Mouse (Mus musculus) kidney, embryonic 14.5 days (tissue): ENCODE results near the gene Rplp1. TPM values are rescaled to one million over a fixed set of nuclear protein-coding genes. Genes with fewer than 3 reads are reported as not detected.

Experiments used
- ATAC-seq: fragments of 200-750 bp; cut with Nextera tagmentation; 2 replicates; pipeline ENCODE4 v1.8.0; 2017; ENCODE audit warnings: moderate number of reproducible peaks, mild to moderate bottlenecking, moderate TSS enrichment, moderate library complexity; ENCODE audit not compliant: low FRiP score, low TSS enrichment
- H3K27ac ChIP-seq: fragments of 300-500 bp; sonication (generic); 2 replicates; pipeline ENCODE4 v1.5.1; 2014; ENCODE audit warnings: low read depth, mild to moderate bottlenecking, low read length, moderate library complexity, mixed read lengths
- H3K27me3 ChIP-seq: fragments of 300-500 bp; sonication (generic); 2 replicates; pipeline ENCODE4 v1.6.1; 2014; ENCODE audit warnings: mild to moderate bottlenecking, low read length; ENCODE audit not compliant: control insufficient read depth, insufficient read depth
- H3K36me3 ChIP-seq: fragments of 300-500 bp; sonication (generic); 2 replicates; pipeline ENCODE4 v1.6.1; 2014; ENCODE audit warnings: low read length, mixed read lengths; ENCODE audit not compliant: control insufficient read depth, insufficient read depth
- H3K4me1 ChIP-seq: fragments of 300-500 bp; sonication (generic); 2 replicates; pipeline ENCODE4 v1.6.1; 2014; ENCODE audit warnings: low read length, mixed read lengths; ENCODE audit not compliant: control insufficient read depth, insufficient read depth
- H3K4me2 ChIP-seq: fragments of 300-500 bp; sonication (generic); replicated peaks from 2 replicates; pipeline ENCODE4 v1.6.1; 2014; ENCODE audit warnings: low read depth, mild to moderate bottlenecking, low read length
- H3K4me3 ChIP-seq: fragments of 300-500 bp; sonication (generic); 2 replicates; pipeline ENCODE4 v1.5.1; 2014; ENCODE audit warnings: mild to moderate bottlenecking, low read length
- H3K9ac ChIP-seq: fragments of 300-500 bp; sonication (generic); 2 replicates; pipeline ENCODE4 v1.6.1; 2014; ENCODE audit warnings: low read depth, mild to moderate bottlenecking, low read length, moderate library complexity
- H3K9me3 ChIP-seq: fragments of 300-500 bp; sonication (generic); 2 replicates; pipeline ENCODE4 v1.6.1; 2016; ENCODE audit warnings: low read length; ENCODE audit not compliant: control insufficient read depth
- WGBS: fragments of 180-500 bp; shearing (Covaris S2); extraction: QIAGEN DNeasy Blood & Tissue Kit; methylation state at CpG from one replicate; pipeline ENCODE4 v1.1.7; 2014; 5-methylcytosine and 5-hydroxymethylcytosine counted together
- polyA plus RNA-seq: library from polyadenylated mRNA; unstranded; fragments of >200 nt; fragmentation: Nextera tagmentation; extraction: Ambion mirVana; gene quantifications from 2 replicates; pipeline ENCODE4 v1.2.1, GENCODE M21; 2014

The Rplp1 gene
- polyA plus RNA-seq, 1 experiment from 2014 or later: 1,603 TPM

DNA sequence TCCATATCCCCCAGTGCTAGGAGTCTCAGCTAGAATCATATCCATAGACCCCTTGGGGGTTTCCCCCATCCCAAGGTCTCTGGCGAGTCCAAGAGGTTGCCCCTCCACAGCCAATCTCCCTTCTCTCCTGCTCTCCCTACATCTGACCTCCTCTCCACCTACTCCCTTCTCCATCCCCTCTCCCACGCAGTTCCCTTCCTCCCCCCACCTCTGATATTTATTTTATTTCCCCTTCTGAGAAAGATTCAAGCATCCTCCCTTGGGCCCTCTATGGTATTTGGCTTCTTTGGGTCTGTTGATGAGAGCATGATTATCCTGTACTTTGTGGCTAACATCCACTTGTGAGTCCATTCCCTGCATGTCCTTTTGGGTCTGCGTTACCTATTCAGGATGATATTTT, 6.0 kb downstream of the Rplp1 start:
- no peaks in the 10 kb centered on the region for H3K9me3 ChIP-seq
- H3K27me3 ChIP-seq: no peaks in the 10 kb centered on the region
- no peak overlapping the region for H3K9ac ChIP-seq
- WGBS: 61% methylated on average over 3 of the region's 3 CpGs
- H3K4me2 ChIP-seq: no peak overlapping the region
- H3K27ac ChIP-seq: no peak overlapping the region
- H3K4me1 ChIP-seq: peaks cover 9% of the 10 kb centered on the region; the same call in 1 of the 2 replicates
- no peak overlapping the region for H3K4me3 ChIP-seq
- ATAC-seq: no peak
- H3K36me3 ChIP-seq: peaks cover 24% of the 10 kb centered on the region

- peaks cover 18% of the 10 kb centered on the region for H3K36me3 ChIP-seq
- no peak for ATAC-seq
- no peak overlapping the region for H3K4me2 ChIP-seq
- peaks cover 9% of the 10 kb centered on the region; the same call in 1 of the 2 replicates for H3K4me1 ChIP-seq
- no peak overlapping the region for H3K9ac ChIP-seq
- 85% methylated on average over 4 of the region's 4 CpGs for WGBS
- no peak overlapping the region for H3K27ac ChIP-seq
- H3K4me3 ChIP-seq: no peak overlapping the region
- H3K9me3 ChIP-seq: no peaks in the 10 kb centered on the region
- no peaks in the 10 kb centered on the region for H3K27me3 ChIP-seq
Measured at GRCm38 (mm10) chr9:61907621-61908295, 6.6 kb downstream of the Rplp1 start.

GRCm38 (mm10) chr9:61906912-61907311, 7.4 kb downstream of the Rplp1 start:
- H3K9ac ChIP-seq: no peak overlapping the region
- peaks cover 9% of the 10 kb centered on the region for H3K36me3 ChIP-seq
- H3K9me3 ChIP-seq: no peaks in the 10 kb centered on the region
- WGBS: 67% methylated on average over 10 of the region's 10 CpGs
- no peak overlapping the region for H3K4me3 ChIP-seq
- no peak for ATAC-seq
- H3K27me3 ChIP-seq: no peaks in the 10 kb centered on the region; the same call in 1 of the 2 replicates
- H3K27ac ChIP-seq: no peak overlapping the region
- H3K4me2 ChIP-seq: no peak overlapping the region
- peaks cover 9% of the 10 kb centered on the region; the same call in 1 of the 2 replicates for H3K4me1 ChIP-seq

GRCm38 (mm10) chr9:61905576-61905975, 8.8 kb downstream of the Rplp1 start:
- H3K27ac ChIP-seq: no peak overlapping the region
- peaks cover 3% of the 10 kb centered on the region; the same call in 1 of the 2 replicates for H3K27me3 ChIP-seq
- H3K4me2 ChIP-seq: no peak overlapping the region
- no peak overlapping the region for H3K4me3 ChIP-seq
- H3K9ac ChIP-seq: no peak overlapping the region
- ATAC-seq: no peak
- H3K36me3 ChIP-seq: 0 out of 2 replicates have a peak, but pooled peaks cover 3% of the 10 kb centered on the region
- no peaks in the 10 kb centered on the region for H3K9me3 ChIP-seq
- peaks cover 9% of the 10 kb centered on the region; the same call in 1 of the 2 replicates for H3K4me1 ChIP-seq
- WGBS: 52% methylated on average over 5 of the region's 5 CpGs

DNA sequence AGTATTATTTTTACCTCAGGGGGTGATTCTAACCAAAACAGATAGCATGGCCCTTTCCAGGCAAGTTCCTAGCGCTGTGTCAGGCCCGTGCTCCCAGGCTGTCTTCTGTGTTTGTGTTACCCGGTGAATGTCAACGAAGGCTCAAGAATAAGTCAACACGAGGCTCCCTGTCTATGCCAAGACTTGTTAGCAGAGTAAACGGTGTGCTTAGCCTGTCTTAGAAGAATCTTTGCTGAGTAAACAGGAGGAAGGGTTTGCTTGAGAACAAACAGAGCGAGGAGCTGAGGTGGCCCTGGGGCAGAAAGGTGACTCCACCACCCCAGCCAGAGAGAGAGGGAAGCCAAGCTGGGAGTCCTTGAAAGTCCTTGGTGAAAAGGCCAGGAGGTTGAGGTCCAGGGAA, 10.1 kb downstream of the Rplp1 start:
- Histone ChIP-seq H3K27ac (no peak overlapping the region), H3K4me2 (no peak overlapping the region), H3K36me3 (0 out of 2 replicates have a peak, but pooled peaks cover 3% of the 10 kb centered on the region), H3K4me3 (no peak overlapping the region), H3K9ac (no peak overlapping the region), H3K4me1 (peaks cover 13% of the 10 kb centered on the region), H3K27me3 (peaks cover 3% of the 10 kb centered on the region; the same call in 1 of the 2 replicates), H3K9me3 (no peaks in the 10 kb centered on the region)
- ATAC-seq: no peak
- 14% methylated on average over 7 of the region's 7 CpGs for WGBS

DNA sequence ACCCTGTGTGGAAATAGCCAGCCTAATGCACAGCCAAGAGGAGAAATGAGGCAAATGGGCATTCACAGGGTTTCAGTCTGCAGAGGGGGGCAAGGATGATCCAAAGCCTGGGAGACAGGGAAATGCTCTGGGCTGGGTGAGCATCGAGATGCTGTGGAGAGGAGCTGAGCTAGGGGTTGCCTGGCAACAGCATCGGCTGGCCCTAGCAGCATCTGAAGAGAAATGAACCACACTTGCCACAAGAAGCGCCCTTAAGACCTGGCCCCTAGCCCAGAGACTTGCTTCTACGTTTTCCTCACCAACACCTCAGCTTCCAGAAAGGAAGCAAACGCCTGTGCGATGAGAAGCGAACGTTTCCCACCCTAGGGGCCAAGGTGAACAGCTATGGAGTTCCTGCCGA, 11.9 kb downstream of the Rplp1 start:
- no peak overlapping the region for H3K27ac ChIP-seq
- peaks cover 14% of the 10 kb centered on the region for H3K4me1 ChIP-seq
- ATAC-seq: no peak
- H3K9me3 ChIP-seq: no peaks in the 10 kb centered on the region
- 70% methylated on average over 9 of the region's 9 CpGs for WGBS
- H3K4me2 ChIP-seq: no peak overlapping the region
- H3K27me3 ChIP-seq: peaks cover 13% of the 10 kb centered on the region
- H3K4me3 ChIP-seq: no peak overlapping the region
- H3K36me3 ChIP-seq: no peaks in the 10 kb centered on the region
- H3K9ac ChIP-seq: no peak overlapping the region

- Histone ChIP-seq H3K36me3 (no peaks in the 10 kb centered on the region), H3K4me1 (peaks cover 14% of the 10 kb centered on the region), H3K27ac (no peak overlapping the region), H3K27me3 (peaks cover 13% of the 10 kb centered on the region), H3K4me2 (no peak overlapping the region), H3K9me3 (no peaks in the 10 kb centered on the region), H3K9ac (no peak overlapping the region), H3K4me3 (no peak overlapping the region)
- no peak for ATAC-seq
- WGBS: 74% methylated on average over 4 of the region's 4 CpGs
Measured at GRCm38 (mm10) chr9:61901574-61901973, 12.8 kb downstream of the Rplp1 start.

DNA sequence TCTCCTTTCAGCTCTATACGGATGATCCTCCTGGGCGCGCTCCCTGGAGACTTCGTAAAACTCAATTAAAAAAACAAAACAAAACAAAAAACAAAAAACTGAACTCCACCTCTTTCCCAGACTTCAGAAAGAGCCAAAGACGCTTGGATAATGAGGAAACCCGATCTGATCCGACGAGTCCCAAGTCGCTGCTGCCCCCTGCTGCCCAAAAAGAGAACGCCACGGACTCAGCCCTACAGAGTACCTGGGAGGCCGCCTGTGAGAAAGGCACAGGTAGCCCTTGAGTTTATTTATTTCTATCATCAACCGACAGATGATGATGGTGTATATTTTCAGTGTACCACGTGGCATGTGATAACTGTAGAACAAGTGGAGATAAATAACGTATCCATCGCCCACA, 14.5 kb downstream of the Rplp1 start:
- Histone ChIP-seq H3K4me2 (peak overlapping the region; percentile 35; the same call in 1 of the 2 replicates), H3K9ac (no peak overlapping the region)
- no peak for ATAC-seq

DNA sequence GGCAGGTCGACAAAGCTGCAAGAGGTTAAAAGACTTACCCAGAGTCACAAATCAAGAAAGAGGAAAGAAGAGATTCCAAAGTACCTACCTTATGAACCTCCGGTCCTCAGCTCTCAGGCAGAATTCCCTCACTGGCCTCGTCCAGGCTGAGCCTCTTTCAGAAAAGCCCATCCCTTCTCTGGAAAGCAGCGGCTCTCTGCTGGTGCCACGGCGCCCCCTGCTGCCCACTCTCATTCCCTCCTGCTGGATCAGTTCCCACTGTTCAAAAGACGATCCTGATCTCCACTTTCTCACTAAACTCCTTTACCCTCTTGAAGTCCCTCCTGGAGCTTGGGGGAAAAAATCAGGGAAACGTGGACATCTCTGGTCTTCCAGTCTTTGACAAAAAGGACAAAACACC, 15.9 kb downstream of the Rplp1 start:
- no peak overlapping the region for H3K4me2 ChIP-seq
- no peak overlapping the region for H3K27ac ChIP-seq
- H3K36me3 ChIP-seq: no peaks in the 10 kb centered on the region
- H3K4me1 ChIP-seq: peaks cover 6% of the 10 kb centered on the region; the same call in 1 of the 2 replicates
- no peaks in the 10 kb centered on the region for H3K9me3 ChIP-seq
- WGBS: 2% methylated on average over 8 of the region's 8 CpGs
- peaks cover 13% of the 10 kb centered on the region for H3K27me3 ChIP-seq
- peak; percentile 17; the same call in 1 of the 2 replicates for ATAC-seq
- H3K9ac ChIP-seq: no peak overlapping the region
- H3K4me3 ChIP-seq: no peak overlapping the region

More for the DNA sequence above, 14.5 kb downstream of the Rplp1 start:
- H3K9me3 ChIP-seq: no peaks in the 10 kb centered on the region
- no peak overlapping the region; the same call in 1 of the 2 replicates for H3K4me3 ChIP-seq
- H3K27me3 ChIP-seq: peaks cover 13% of the 10 kb centered on the region
- H3K36me3 ChIP-seq: no peaks in the 10 kb centered on the region
- no peak overlapping the region for H3K27ac ChIP-seq
- peaks cover 13% of the 10 kb centered on the region for H3K4me1 ChIP-seq
- 5% methylated on average over 16 of the region's 16 CpGs for WGBS
